Mouse (Mus musculus): ENCODE measurements around the gene Gap43. TPM values are rescaled to one million over a fixed set of nuclear protein-coding genes. Genes with fewer than 3 reads are reported as not detected.
"Not testable (repeated sequence)": the region's sequence is repeated elsewhere in the genome, so short reads cannot be mapped to it uniquely, and the experiment has no call there.

Gene Gap43
- polyA plus RNA-seq, 1 experiment from 2014 or later = 875 TPM

DNA sequence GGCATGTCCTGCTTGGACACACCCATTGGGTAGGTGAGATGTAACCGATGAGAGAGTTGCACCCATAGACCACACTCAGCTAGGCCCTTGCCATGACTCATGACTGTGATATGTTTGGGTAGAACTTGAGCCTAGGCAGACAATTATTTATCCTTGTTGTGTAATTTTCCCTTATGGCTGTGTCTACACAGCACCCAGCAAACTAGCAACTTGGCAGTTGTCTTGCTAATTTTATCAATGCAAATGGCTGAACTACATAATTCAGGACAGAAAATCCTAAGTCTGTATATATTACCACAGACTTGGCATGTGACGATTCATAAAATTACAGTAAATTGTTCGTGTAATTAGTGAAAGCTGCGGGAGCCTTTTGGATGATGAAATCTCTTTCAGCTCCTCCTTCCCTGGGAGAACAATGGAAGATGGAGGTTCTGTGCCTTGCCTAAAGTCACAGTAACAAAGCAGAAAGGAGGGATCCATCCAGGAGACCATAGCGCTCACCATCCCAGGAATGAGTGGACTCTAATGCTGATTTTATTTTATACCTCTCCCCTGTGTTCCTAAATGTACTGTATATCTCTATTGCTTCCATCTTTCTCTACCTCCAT is 77.4 kb downstream of the Gap43 start:
- Histone ChIP-seq H3K9me3 (no peaks in the 10 kb centered on the region), H3K4me1 (replicated peaks) (no peaks in the 10 kb centered on the region), H3K9ac (replicated peaks) (no peak overlapping the region), H3K4me3 (replicated peaks) (no peak overlapping the region), H3K36me3 (no peaks in the 10 kb centered on the region), H3K27ac (no peak overlapping the region), H3K4me2 (replicated peaks) (no peak overlapping the region), H3K27me3 (no peaks in the 10 kb centered on the region)
- ATAC-seq = no peak
- WGBS = 90% methylated on average over 5 of the region's 5 CpGs

DNA sequence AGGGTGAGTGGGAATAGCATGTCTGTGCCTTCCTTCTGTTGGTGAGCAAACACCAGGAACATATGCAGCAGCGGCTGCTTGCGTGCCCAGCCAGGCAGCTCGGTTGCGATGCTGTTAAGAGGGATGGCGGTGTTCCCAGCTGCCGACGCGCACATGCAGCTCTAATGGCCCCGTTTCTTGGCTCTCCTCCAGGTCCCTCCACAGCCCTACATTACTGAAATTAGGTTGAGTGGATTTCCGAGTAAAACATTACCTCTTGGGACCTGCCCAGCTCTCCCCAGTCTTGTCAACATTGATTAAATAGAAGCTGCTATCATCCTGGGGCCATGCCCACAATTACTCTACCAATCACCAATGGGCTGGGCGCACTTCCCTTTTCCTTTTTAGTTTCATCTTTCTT is 84.8 kb downstream of the Gap43 start:
- Histone ChIP-seq H3K36me3 (no peaks in the 10 kb centered on the region), H3K27ac (peak overlapping the region; percentile 72), H3K4me1 (replicated peaks) (peaks cover 9% of the 10 kb centered on the region; the same call in 1 of the 2 replicates), H3K4me3 (replicated peaks) (no peak overlapping the region), H3K4me2 (replicated peaks) (no peak overlapping the region), H3K9me3 (no peaks in the 10 kb centered on the region), H3K27me3 (no peaks in the 10 kb centered on the region), H3K9ac (replicated peaks) (no peak overlapping the region)
- WGBS = 72% methylated on average over 11 of the region's 11 CpGs
- ATAC-seq = peak; percentile 87

DNA sequence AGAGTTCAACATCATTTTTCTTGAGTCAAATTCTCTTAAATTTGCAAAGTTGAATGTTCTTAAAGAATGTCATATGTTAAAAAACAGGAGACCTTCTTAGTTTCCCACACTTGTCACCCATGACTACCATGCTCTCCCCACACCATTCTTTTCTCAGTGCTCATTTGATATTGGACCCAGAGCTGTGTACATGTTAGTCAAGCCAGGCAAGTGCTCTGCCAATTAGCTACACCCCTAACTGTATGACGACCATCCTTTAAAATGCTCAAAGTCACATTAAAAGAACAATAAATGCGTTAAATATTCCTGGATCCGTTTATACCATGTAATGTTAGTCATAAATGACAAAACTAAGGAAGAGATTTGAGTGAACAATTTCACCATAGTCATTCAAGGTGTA is 85.2 kb downstream of the Gap43 start:
- 81% methylated on average over 3 of the region's 3 CpGs for WGBS
- no peak overlapping the region for H3K4me2 ChIP-seq (replicated peaks)

DNA sequence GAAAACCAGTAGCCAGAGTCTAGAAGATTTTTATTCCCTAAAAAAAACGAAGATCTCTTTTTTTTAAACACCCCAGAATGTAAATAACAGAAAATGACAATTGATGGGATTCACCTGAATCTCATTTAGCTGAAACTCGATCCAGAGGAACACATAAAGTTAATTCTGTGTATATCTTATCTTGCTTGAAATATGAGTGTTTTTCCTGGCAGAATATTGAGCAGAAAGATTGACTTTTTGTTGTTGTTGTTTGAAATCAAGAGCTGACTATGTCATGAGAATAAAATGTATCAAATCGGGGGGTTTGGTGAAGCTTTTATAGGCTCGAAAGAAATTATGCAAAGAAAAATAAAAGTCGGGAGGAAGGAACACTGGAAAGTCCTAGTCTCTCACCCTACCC is 88.2 kb downstream of the Gap43 start:
- no peak overlapping the region for H3K27ac ChIP-seq
- no peaks in the 10 kb centered on the region for H3K27me3 ChIP-seq
- peaks cover 9% of the 10 kb centered on the region for H3K36me3 ChIP-seq
- no peak overlapping the region for H3K4me2 ChIP-seq (replicated peaks)
- no peak overlapping the region for H3K4me3 ChIP-seq (replicated peaks)
- 80% methylated on average over 5 of the region's 5 CpGs for WGBS
- no peak overlapping the region for H3K9ac ChIP-seq (replicated peaks)
- no peak for ATAC-seq
- H3K9me3 ChIP-seq = no peaks in the 10 kb centered on the region
- peaks cover 9% of the 10 kb centered on the region; the same call in 1 of the 2 replicates for H3K4me1 ChIP-seq (replicated peaks)

More for the DNA sequence above, 85.2 kb downstream of the Gap43 start:
- no peaks in the 10 kb centered on the region for H3K9me3 ChIP-seq
- H3K36me3 ChIP-seq = no peaks in the 10 kb centered on the region
- ATAC-seq = peak; percentile 53; the same call in 1 of the 2 replicates
- peaks cover 9% of the 10 kb centered on the region; the same call in 1 of the 2 replicates for H3K4me1 ChIP-seq (replicated peaks)
- no peak overlapping the region for H3K9ac ChIP-seq (replicated peaks)
- H3K4me3 ChIP-seq (replicated peaks) = no peak overlapping the region
- peak overlapping the region; percentile 72 for H3K27ac ChIP-seq
- no peaks in the 10 kb centered on the region for H3K27me3 ChIP-seq

DNA sequence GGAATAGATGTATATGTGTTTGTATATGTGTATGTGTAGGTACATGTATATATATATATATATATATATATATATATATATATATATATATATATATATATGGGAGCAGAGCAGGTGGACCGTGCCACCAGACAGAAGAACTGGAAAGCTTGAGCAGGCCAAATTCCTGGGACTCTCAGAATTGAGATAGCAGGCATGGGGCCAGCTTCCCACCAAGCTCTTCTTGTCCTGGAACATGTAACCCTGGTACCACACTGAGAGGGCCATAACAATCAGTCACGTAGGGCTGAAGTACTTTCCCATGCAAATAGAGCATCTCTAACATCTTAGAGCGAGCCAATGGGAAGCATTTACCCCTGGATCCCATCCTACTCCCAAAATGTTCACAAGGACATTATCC is 96.3 kb downstream of the Gap43 start:
- H3K9me3 ChIP-seq; H3K4me3 ChIP-seq (replicated peaks); ATAC-seq; H3K4me2 ChIP-seq (replicated peaks); H3K4me1 ChIP-seq (replicated peaks); H3K36me3 ChIP-seq; H3K27me3 ChIP-seq; H3K27ac ChIP-seq; H3K9ac ChIP-seq (replicated peaks): not testable (repeated sequence)
- 83% methylated on average over 3 of the region's 3 CpGs for WGBS

GRCm38 (mm10) chr16:42231306-42231705 is 109.1 kb downstream of the Gap43 start:
- H3K36me3 ChIP-seq = no peaks in the 10 kb centered on the region; the same call in 1 of the 2 replicates
- H3K4me2 ChIP-seq (replicated peaks) = no peak overlapping the region
- ATAC-seq = no peak
- no peak overlapping the region for H3K4me3 ChIP-seq (replicated peaks)
- no peak overlapping the region for H3K9ac ChIP-seq (replicated peaks)
- 0 out of 2 replicates have a peak, but pooled peaks cover under 1% of the 10 kb centered on the region for H3K4me1 ChIP-seq (replicated peaks)
- no peaks in the 10 kb centered on the region for H3K9me3 ChIP-seq
- no peaks in the 10 kb centered on the region for H3K27me3 ChIP-seq
- WGBS = 81% methylated on average over 4 of the region's 4 CpGs
- H3K27ac ChIP-seq = no peak overlapping the region

Small RNA genes within 50 kb of the gene (microRNA-seq; reads per million reads assigned to microRNA genes)
- 87.6 reads per million, percentile 51 among the genes with 10 or more reads in this experiment for gene Mir6540
